Mouse (Mus musculus) kidney, adult 2 months (tissue): ENCODE measurements around the gene Osbpl3.

Source experiments
- CTCF ChIP-seq: fragments of 200-500 bp; conservative IDR thresholded peaks from 2 replicates; pipeline ENCODE4 v1.5.1; 2011; ENCODE audit warnings: low read depth, mild to moderate bottlenecking, control low read depth, low read length, moderate library complexity, mixed read lengths; ENCODE audit not compliant: insufficient read depth, insufficient read length
- POLR2A ChIP-seq: fragments of 200-500 bp; IDR thresholded peaks from one replicate; pipeline ENCODE4 v1.6.1; 2011; ENCODE audit warnings: low read depth, low read length, control low read depth

GRCm38 (mm10) chr6:50426571-50426970 is 29.4 kb downstream of the Osbpl3 start:
- TF ChIP-seq CTCF (no peak), POLR2A (no peak)
